In the genomic region with DNA sequence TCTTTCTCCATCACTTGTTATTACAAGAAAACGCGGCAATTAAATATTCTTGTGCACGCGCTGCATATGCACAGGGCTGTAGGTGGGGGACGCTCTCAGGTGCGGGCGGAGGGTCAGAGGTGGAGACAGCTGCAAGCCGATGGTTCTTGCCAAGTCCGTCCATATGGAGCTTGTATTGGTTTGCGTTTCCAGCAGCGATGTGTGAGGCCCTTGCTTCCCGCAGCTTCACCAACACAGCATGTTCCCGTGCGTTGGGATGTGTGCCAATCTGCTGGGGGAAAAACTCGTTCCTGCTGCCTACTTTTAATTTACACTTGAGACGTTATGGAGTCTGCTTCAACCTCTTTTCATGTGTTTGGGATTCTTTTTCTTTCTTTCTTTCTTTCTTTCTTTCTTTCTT, we compare ENCODE assay signal across 13 mouse cellular contexts.
DNase-seq lines count a peak whose midpoint lies in the region; ATAC-seq and TF ChIP-seq lines count a peak whose summit lies in the region.
"Had no signal": no experiment of that assay in that cellular context is flagged by ENCODE, and none has a peak within 500 bp of the region (broad histone marks: within the 10 kb centered on the region; RNA-seq: fewer than 3 reads in every experiment).

No protein-coding gene starts in this region.

- ATAC-seq in erythroblast, adult 5-6 weeks (replicated peaks; ENCODE audit: low FRiP score, poor library complexity, severe bottlenecking), result no peak
- ATAC-seq in stomach, postnatal 0 days (ENCODE audit: low FRiP score, low TSS enrichment), result no peak

- intact Hi-C loops in left cerebral cortex, postnatal 36 days (cut with DNase I), result no loop called here

- H3K9me3 ChIP-seq in stomach, postnatal 0 days (ENCODE audit: control insufficient read depth, low read length), result no peaks in the 10 kb centered on the region

- TF ChIP-seq CTCF in cerebellum, adult 2 months (IDR thresholded peaks at IDR 0.05; ENCODE audit: borderline replicate concordance, insufficient read depth, low read depth, low read length), result no peak
- no peak for TF ChIP-seq CTCF in stomach, postnatal 0 days (IDR thresholded peaks at IDR 0.05; ENCODE audit: low read depth)

- peak; percentile 21 to 23 for DNase-seq in cerebellum, adult 2 months
- no peak for DNase-seq in cerebellum, adult 11-12 months
- DNase-seq in R1 (ENCODE audit: low read depth, low spot score), result peak; percentile 14
- peak; percentile 52 to 71 for DNase-seq in layer of hippocampus, adult 18-20 months (ENCODE audit: low spot score in 2 of 2)
- peak; percentile 52 to 61 for DNase-seq in left cerebral cortex, postnatal 36 days (ENCODE audit: low spot score in 2 of 2)
- no peak for DNase-seq in T-cell, adult 2 months (ENCODE audit: low spot score)
- DNase-seq in stomach, postnatal 0 days (ENCODE audit: low spot score), result no peak
- DNase-seq: adrenal gland, postnatal 10 days had no signal

- H3K4me2 ChIP-seq in stomach, postnatal 0 days (replicated peaks; ENCODE audit: low read depth), result no peak overlapping the region

- no peak for TF ChIP-seq POLR2A in cerebellum, adult 2 months (IDR thresholded peaks at IDR 0.05; ENCODE audit: borderline replicate concordance, insufficient read depth, low read length)

- no peaks in the 10 kb centered on the region for H3K4me1 ChIP-seq in cerebellum, adult 2 months (ENCODE audit: control insufficient read depth, insufficient read depth, low read length)
- no peaks in the 10 kb centered on the region for H3K4me1 ChIP-seq in stomach, postnatal 0 days (replicated peaks; ENCODE audit: control insufficient read depth, insufficient read depth)

- no peak overlapping the region for H3K9ac ChIP-seq in stomach, postnatal 0 days (ENCODE audit: low read length)
- H3K9ac ChIP-seq: liver, embryonic 14.5 days had no signal

- no peaks in the 10 kb centered on the region for H3K27me3 ChIP-seq in cerebellum, adult 2 months (ENCODE audit: control insufficient read depth, insufficient read depth, low read length)
- H3K27me3 ChIP-seq in stomach, postnatal 0 days (ENCODE audit: control insufficient read depth, insufficient read depth, low read length), result no peaks in the 10 kb centered on the region

- H3K36me3 ChIP-seq in stomach, postnatal 0 days (ENCODE audit: control insufficient read depth, insufficient read depth, low read length), result no peaks in the 10 kb centered on the region
- H3K36me3 ChIP-seq: G1E had no signal

- TF ChIP-seq EP300 in stomach, postnatal 0 days (optimal IDR thresholded peaks at IDR 0.05), result no peak

- 8% methylated on average over 16 of the region's 16 CpGs for WGBS in cerebellum, adult 2 months
- WGBS in stomach, postnatal 0 days, result 77% methylated on average over 16 of the region's 16 CpGs

- no peak overlapping the region for H3K27ac ChIP-seq in cerebellum, adult 2 months (ENCODE audit: insufficient read depth, low read length)
- no peak overlapping the region for H3K27ac ChIP-seq in stomach, postnatal 0 days (replicated peaks)
- H3K27ac ChIP-seq: kidney, postnatal 0 days; liver, embryonic 14.5 days; macrophage had no signal

- H3K4me3 ChIP-seq in cerebellum, adult 2 months (replicated peaks; ENCODE audit: insufficient read depth, low read depth, low read length), result peak overlapping the region; percentile 1
- H3K4me3 ChIP-seq in stomach, postnatal 0 days (ENCODE audit: low read depth, low read length), result no peak overlapping the region

Comparison
In these comparisons a context has a peak if more than half of its experiments do, and no peak if none do; other contexts are left out.
1. DNase-seq: peak in cerebellum, adult 2 months (2 of 2), R1 (single experiment), layer of hippocampus, adult 18-20 months (2 of 2) and left cerebral cortex, postnatal 36 days (2 of 2); none in cerebellum, adult 11-12 months (single experiment), T-cell, adult 2 months (single experiment) and stomach, postnatal 0 days (single experiment).